Mouse (Mus musculus) CD8-positive naive resting alpha-beta T cell, adult 2 months (primary cell): ENCODE measurements around the gene Bmp10.

Experiments
- DNase-seq, 2 experiments: peaks; one replicate each; pipeline ENCODE4 v3.0.0; 2022; ENCODE audit warnings: low read depth in 2 of 2, low spot score in 2 of 2

The Bmp10 gene

DNA sequence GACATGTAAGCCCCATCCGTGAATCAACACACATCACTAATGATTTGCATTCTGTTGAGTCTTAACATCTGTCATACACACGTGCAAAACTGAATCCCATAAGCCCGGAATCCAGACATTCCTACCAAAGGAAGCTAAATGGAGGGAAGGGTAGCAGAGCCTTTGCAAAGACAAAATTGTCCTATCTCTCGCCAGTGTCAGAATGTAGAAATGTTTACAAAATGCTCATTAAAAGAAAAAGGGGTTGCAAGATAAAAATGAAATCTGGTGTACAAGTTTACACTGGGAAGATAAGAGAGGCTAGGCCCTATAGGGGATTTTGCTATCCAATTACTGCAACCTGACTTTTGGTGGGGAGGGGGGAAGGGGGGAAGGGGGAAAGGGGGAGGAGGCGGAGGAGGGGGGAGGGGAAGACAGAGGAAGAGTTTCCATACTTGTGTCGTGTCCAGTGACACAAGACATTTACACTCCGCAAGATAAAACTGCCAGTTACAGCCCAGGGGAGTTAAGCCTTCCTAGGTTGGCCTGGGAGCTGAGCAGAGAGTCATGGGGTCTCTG is at the start of gene Bmp10:
Gene Bmp10 (plus strand): TSS at position 508 of the 558 bp plus-strand sequence.
- DNase-seq, result no peak

- DNase-seq, result no peak
Observed at GRCm38 (mm10) chr6:87383926-87384691, 44.7 kb upstream of the Bmp10 start.

DNA sequence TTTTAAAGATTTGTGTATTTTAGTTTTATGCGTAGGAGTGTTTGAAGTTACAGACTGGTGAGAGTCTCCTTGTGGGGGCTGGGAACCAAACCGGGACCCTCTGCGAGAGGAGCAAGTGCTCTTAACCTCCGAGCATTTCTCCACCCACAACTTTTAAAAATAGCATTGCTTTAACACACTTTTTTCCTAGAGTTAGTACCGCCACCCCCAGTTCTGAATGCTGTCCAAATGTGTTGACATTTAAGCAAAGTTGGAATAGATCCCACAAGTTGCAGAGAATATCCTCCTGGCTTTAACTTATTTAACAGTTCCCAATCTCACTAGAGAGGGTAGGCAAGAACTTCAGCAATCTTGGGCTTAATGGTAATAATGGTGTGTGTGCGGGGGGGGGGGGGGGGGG is 44.0 kb upstream of the Bmp10 start:
- DNase-seq, result no peak

DNA sequence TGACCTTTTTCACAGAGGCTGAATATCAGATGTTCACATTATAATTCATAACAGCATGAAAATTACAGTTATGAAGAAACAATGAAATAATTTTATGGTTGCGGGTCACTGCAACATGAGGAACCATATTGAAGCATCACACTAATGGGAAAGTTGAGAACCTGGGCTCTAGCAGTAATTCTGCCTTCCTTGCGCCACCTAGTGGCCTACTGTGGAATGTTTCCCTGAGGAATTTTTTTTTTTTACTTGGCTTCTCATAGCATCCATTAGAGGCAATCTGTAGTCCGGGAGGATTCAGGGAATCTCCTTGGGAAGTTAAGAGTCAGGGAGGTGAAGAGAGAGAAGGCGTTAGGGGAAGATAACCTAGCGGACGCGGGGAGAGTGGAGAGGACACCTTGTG is 42.6 kb upstream of the Bmp10 start:
- peak in 1 of 2 experiments; percentile 49 for DNase-seq

DNA sequence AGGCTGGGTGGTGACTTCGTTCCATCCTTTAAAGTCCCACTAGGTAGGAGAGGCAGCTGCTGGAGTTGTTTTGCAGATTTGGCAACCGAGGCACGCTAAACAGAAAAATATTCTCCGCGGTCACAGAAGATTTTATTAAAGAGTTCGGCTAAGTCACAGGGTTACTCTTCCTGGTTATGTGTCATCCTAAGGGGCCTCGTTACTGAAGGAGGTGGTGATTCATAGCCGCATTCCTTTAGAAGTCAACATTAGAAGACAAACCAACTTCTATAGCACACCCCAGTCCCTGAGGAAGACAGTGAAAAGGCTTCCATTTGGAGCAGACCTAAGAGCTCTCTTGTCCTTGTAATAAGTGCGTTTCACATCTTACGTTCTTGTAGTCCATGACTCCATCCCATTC is 42.1 kb upstream of the Bmp10 start:
- DNase-seq, result no peak

GRCm38 (mm10) chr6:87388877-87389276 is 39.9 kb upstream of the Bmp10 start, which contains the start of gene Gkn3:
Gene Gkn3 (minus strand): TSS chr6:87388935.
- no peak for DNase-seq

DNA sequence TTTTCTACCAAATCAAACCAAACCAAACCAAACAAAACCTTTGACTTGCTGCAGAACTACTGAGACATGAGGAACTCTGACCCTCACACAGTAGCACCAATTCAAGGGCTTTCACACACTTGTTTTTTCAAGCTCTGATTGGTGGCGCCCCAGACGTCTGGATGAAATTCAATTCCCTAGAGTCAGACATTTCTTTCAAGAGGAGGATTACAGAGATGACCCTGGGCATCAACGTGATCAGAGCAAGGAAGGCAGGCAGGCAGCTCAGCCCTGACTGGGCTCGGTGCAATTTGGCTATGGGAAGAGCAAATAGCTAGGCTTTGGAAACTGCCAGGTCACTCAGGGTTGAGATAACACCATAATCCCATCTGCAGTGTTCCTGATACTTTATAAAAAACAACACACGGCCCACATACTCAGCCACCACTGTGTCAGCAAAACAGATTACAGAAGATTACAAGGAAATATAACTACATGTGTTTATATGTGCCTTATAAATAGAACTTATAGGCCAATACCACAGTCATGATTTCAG is 39.3 kb upstream of the Bmp10 start:
- DNase-seq, result no peak

DNA sequence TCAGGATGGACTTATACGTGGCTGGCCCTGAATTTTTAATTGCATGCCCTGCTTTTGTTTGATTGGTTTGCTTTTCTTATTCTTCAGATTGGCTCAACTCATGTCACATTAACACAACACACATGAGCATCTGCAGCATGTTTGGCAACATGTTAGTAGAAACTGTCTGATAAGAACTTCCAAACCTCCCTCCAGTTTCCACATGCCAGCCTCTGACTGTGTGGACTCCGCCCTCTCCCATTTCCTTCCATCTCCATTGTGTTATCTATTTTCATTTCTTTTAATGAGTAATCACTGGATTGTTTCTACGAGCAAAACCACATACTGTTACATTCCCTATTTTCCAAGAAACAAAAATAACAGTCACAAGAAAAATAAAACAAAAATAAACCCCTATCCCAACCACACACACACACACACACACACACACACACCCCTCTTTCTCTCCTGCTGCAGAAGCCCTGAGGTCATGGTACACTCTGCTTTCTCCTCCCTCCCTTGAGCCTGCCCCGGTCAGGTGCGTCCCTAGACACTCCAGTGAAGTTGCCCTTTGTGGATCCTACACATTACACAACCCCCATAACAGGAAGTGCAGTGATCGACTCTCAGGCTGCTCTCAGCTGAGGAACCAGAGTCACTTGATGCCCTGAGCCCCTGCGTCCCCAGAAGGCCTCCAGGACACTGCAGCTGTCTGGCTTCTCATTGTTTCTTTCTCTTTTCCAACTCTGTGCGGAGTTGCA is 35.2 kb upstream of the Bmp10 start:
- no peak for DNase-seq

GRCm38 (mm10) chr6:87394783-87395182 is 34.0 kb upstream of the Bmp10 start:
- peak in 1 of 2 experiments; percentile 44 for DNase-seq

DNA sequence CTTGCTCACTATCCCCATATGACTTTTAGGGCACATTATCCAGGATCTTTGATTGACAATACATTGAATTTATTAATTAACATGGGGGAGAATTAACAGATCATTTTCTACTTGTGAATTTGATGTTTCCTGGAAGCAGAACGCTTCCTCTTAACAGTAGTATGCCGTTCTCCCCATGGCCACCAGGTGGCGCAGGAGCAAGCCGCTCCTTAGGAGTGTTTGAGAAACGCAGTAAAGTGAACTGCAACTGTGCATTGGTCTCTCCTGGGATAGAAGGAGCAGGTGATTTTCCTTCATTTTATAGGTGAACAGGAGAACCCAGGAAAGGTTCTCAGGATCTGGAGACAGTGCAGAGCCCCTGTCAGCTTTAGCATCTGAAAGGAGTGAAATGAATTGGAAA is 29.7 kb upstream of the Bmp10 start:
- peak; percentile 69 to 76 for DNase-seq

DNA sequence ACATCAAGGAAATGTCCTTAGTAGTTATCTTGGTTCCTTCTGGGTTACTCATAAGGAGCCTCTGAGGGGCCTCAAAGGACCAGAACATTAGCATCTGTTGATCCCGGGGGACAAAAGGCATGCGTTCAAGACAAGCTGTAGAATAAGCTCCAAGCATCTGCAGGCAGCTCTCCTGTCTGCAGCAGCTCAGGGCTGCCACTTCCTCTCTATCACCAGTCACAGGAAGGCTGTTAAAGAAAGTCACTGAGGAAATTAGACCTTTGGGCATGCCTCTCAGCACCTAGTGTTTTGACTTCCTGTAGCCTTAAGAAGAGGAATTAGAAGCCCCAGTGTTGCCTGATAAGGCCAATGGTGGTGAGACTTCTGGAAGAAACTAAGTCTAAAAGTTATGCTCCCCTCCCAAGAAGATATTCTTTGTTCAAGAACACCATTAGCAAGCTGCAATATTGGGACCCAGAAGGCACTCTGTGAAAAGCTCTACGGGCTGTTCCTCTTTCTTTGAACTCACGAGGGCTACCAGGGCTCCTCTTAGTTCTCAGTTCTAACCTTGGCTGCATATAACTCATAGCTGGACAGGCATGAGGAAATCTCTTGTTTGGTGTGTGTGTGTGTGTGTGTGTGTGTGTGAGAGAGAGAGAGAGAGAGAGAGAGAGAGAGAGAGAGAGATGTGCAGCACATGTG is 28.8 kb upstream of the Bmp10 start:
- peak in 1 of 2 experiments; percentile 15 for DNase-seq

GRCm38 (mm10) chr6:87401456-87401855 is 27.3 kb upstream of the Bmp10 start:
- DNase-seq, result no peak

GRCm38 (mm10) chr6:87412011-87412410 is 16.8 kb upstream of the Bmp10 start:
- no peak for DNase-seq

- no peak for DNase-seq
Observed at GRCm38 (mm10) chr6:87422304-87422703, 6.5 kb upstream of the Bmp10 start.

DNA sequence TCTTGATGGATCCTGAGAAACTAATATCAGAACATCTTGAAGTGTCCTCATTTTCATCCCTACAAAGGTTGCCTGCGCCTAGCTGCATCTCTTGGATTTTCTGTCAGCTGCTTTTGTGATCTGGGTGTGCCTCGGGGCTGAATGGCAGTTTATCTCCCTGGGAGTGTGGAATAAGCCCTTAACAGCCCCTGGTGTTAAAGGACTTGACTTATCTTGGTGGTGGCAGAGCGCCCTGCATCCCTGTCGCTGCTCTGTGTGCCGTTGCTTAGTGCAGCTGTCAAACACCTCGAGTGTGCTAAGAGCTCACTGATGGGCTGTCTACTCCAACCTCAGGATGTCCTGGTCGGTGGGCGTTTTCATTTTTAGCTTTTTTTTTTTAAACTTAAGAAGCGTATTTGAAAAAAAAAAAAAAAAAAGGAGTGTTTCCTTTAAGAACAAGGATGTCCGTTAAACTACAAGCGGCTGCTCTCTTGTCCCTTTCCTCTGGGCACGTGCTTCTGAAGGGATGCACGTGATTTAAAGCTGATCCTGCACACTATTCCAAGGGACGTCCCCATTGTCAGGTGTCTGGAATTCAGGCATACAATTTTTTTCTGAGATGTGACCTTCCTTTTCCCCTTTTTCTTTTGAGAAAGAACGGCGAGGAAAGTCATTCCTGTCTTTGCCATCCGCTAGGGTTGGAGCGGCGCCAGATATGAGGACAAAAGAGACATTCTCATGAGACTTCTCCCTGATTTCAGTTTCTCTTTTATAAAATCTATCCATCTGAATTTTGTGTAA is 4.6 kb upstream of the Bmp10 start:
- no peak for DNase-seq

DNA sequence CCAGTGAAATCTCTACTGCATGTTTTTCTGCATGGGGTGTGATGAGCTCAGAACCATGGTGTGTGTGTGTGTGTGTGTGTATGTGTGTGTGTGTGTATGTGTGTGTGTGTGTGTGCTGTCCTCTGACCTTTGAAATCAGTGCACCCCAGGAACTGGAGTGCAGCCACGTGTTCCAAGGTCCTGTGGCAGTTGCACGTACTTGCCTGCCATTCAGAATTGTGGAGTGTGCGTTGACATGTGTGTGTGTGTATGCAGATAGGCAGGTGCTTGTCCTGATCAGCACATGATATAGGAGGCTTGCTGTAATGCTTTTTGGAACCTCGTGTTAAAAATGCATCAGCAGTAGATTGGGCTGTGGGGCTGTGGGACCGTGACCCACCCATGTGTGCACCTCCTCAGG is 1.8 kb upstream of the Bmp10 start:
- DNase-seq, result no peak

DNA sequence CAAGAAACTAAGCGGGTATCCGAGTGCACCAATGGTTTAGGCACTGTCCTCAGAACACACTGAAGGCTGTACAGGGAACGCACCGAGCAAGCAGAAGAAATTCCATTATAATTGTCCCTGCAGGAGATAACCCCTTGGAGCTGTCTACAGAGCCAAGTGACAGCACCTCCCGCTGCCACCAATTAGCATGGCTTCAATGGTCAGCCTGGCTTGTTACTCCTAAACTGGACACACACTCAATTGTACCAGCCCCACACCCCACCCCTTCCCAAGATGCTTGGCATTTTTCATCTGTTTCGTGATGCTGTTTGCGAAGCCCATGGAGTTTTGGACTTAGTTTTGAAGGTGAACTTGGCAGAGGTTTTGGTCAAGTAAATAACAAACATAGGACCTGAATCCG is 1.2 kb upstream of the Bmp10 start:
- no peak for DNase-seq

GRCm38 (mm10) chr6:87435791-87436190 is 7.0 kb downstream of the Bmp10 start:
- no peak for DNase-seq

DNA sequence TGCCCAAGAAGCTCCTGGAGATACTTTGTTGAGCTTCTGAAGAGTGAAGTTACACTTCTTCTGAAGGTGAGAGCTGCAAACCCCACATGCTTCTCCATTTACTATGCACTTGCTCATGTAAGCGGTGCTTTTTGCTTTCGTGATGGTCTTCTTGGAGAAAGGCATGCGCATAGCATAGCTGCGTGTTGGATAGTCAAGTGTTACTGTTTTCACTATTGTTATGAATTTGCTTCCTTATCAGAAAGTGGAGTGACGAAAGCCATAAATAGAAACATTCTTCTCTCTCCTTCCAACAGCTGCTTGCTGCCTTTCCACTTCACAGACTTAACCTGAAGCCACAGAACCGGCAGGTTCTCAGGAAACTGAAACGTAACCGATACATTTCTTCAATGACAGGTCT is 8.0 kb downstream of the Bmp10 start:
- DNase-seq, result no peak

GRCm38 (mm10) chr6:87443253-87443652 is 14.5 kb downstream of the Bmp10 start:
- no peak for DNase-seq

GRCm38 (mm10) chr6:87445222-87445621 is 16.4 kb downstream of the Bmp10 start:
- no peak for DNase-seq
